Mouse (Mus musculus) G1E-ER4 (cell line): ENCODE measurements around the gene Shisa2. TPM values are rescaled to one million over a fixed set of nuclear protein-coding genes. Genes with fewer than 3 reads are reported as not detected.

Experiments used
- GATA1 ChIP-seq: IDR thresholded peaks from one replicate; pipeline ENCODE4 v1.8.0; 2012; ENCODE audit warnings: low read length, inconsistent platforms
- polyA plus RNA-seq: library from polyadenylated mRNA; stranded (reverse); fragments of >175 nt; gene quantifications from 2 replicates; pipeline ENCODE4 v1.2.3, GENCODE M21; 2012

Gene Shisa2
- polyA plus RNA-seq, 1 experiment: not detected

DNA sequence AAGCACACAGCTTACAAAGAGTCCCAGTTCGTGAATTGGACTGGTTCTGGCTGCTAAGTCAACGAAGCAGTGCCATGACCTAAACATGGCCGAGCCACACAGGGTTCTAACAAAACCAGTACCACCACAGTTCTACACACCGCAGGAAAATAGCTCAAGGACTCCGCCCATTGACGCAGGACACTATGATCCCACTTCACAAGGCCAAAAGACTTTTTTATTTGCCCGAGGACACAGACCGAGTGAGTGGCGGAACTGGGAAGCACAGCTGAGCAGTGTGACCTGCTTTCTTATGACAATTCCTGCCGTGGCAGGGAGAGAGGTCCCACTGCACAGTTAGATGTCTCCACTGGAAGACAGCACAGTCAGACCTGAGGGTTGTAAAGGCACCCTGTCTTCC lies 23.5 kb downstream of the Shisa2 start:
- no peak for TF ChIP-seq GATA1

DNA sequence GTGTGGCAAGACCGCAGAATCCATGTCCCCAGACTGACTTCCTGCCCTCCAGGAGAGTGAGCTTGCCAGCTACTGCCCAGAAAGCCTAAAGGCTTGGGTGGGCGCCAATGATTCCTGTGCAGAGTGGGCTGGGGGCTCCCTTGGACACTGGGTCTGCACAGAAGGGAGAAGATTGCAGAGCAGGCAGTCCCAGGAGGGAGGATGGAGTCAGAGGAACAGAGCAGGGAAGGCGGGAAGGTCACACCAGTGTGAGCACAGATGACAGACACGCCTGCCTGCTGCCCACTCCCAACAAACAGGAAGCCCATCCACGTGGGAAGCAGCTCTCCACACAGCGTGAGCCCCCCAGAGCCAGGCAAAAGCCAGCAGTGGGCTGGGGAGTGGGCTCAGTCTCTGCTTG lies 24.2 kb downstream of the Shisa2 start:
- TF ChIP-seq GATA1: no peak

DNA sequence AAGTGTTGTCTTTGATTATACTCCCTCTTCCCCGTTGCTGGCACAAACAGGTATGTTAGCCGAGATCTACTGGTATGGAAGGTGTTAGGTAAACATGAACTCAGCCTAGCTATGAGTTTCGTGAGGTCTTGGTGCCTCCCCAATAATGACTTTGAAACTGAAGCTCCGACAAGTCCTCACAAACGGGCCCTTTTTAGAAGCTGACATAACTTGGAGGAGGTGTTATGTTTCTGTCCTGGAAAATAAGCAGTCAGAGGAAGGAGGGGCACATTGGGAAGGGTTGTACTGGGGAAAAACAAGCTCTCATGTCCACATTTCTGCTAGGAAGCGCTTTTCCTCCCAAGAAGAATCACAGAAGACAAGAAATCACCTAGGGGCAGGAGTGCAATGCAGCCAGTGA lies 31.5 kb downstream of the Shisa2 start:
- TF ChIP-seq GATA1: no peak

DNA sequence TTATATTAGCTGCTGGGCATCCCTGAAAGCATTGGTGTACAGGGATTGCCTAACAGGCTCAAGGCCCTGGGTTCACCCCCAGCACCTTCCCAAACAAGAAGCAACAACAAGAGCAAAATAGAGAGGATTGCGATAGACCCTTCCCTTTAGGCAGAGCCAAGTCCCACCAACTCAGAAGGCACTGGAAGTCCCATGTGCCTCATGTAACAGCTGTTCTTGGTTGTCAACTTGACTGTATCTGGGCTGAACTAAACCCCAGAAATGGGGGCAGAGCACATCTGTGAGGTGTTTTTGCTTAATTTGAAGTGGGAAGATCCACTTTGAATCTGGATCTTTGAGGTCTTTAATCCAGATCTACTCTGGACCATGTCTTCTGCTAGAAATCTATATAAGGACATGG lies 32.0 kb downstream of the Shisa2 start:
- TF ChIP-seq GATA1: no peak

DNA sequence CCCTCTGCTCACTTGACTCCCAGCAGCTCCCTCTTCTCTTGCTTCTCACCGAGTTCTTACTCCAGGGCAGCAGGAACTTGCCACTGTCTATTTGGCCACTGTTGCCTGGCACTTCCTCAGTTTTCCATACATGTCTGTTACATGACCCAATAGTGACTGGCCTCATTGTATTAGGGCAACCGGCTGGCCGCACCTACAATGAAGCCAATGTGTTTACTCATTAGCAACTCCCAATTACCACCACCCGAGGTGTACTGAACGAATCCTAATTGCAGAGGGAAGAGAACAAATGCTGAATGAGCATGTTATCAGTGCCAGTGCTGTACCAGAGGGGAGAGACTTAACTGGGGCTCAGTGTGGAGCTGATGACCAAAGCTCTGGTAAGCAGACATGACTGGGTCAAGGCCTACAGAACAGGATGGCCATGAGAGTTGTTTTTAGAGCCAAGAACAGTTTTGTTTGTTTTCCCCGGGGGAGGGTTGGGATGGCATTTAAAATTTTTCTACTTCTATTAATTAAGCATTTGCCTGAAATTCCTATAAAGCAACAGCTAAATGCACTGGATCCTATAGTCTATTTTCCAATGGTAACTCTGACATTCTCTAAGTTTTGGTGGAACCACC lies 47.9 kb downstream of the Shisa2 start:
- TF ChIP-seq GATA1: no peak

DNA sequence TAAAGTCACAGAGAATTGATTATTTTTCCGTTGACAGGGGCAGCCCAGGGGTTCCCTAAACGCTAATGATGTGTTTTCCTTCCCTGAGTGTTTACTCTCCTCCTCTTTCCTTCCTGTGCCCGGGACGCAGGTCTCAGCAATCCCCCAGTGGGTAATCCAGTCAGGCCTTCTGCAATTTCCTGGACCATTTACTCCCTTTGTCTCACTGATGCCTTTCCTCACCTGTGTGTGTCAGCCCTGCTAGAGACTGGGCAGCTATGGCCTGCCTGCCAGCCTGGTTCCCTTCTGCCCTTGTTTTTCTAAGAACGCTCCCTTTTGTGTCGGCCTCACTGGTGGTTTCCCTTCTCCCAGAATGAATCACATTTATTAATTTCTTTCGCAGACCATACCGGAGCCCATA lies 49.4 kb downstream of the Shisa2 start:
- no peak for TF ChIP-seq GATA1

DNA sequence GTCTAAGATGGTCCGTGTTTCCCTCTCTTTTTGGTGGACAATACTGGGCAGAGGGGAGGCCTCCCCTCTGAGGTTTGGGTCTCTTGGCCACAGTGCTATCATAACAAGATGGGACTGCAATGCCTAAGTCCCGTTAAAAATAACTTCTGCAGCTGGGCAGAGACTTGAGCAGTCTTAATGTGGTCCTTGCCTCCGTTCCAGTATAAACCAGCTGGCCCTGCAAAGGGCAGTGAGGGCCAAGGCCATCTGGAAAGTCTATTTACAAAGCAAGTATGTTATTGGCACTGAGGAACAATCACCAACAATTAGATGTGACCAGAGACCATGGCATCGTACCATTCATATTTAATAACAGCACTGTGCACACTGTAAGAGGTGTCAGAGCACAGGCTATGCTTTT lies 50.2 kb downstream of the Shisa2 start:
- TF ChIP-seq GATA1: no peak

DNA sequence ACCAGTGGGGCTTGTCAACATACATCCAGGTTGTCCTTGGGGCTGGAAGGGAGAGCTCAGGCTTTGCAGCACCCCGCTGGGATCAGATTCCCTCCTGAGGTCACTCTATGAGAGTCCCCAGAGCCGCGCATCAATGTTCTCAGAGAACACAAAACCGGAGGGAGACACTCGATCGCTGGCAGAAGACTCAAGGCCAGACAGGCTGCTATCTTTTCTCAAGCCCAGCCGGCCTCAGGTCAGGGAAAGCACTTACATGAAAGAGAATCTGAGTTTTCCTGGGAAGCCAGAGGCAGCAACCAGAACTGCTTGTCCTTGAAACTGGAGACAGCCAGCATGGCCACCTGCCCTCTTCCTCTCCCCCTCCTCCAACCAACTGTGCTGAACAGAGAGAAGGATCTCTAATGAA lies 52.5 kb downstream of the Shisa2 start:
- no peak for TF ChIP-seq GATA1

Other genes with a start within 250 kb of the Shisa2 start
- not detected in 2 replicates for gene Phf11c, start 229.9 kb upstream of the Shisa2 start, polyA plus RNA-seq
- 8.2 and 11.1 TPM in 2 replicates for gene Setdb2, start 184.4 kb upstream of the Shisa2 start, polyA plus RNA-seq
- gene Cab39l, start 184.3 kb upstream of the Shisa2 start, polyA plus RNA-seq: 1.2 and 1.8 TPM in 2 replicates
- 29.4 and 37.6 TPM in 2 replicates for gene Cdadc1, start 27.3 kb upstream of the Shisa2 start, polyA plus RNA-seq